Mouse (Mus musculus) stomach, embryonic 16.5 days (tissue): ENCODE results near the gene Glrp1. TPM values are rescaled to one million over a fixed set of nuclear protein-coding genes. Genes with fewer than 3 reads are reported as not detected.
A peak's percentile ranks its signal among the peaks of the same experiment; 100 is the strongest.

ENCODE experiments used
- ATAC-seq: fragments of 200-750 bp; cut with Nextera tagmentation; 2 replicates; pipeline ENCODE4 v1.8.0; 2017; ENCODE audit warnings: moderate number of reproducible peaks, moderate TSS enrichment; ENCODE audit not compliant: insufficient read depth, low FRiP score
- H3K27ac ChIP-seq: fragments of 300-500 bp; sonication (generic); 2 replicates; pipeline ENCODE4 v1.5.1; 2014; ENCODE audit warnings: low read length
- H3K27me3 ChIP-seq: fragments of 300-500 bp; sonication (generic); 2 replicates; pipeline ENCODE4 v1.6.1; 2014; ENCODE audit warnings: low read length, control low read depth, mixed read lengths; ENCODE audit not compliant: control insufficient read depth, insufficient read depth
- H3K36me3 ChIP-seq: fragments of 300-500 bp; sonication (generic); 2 replicates; pipeline ENCODE4 v1.6.1; 2014; ENCODE audit warnings: low read length; ENCODE audit not compliant: control insufficient read depth, insufficient read depth
- H3K4me1 ChIP-seq: fragments of 300-500 bp; sonication (generic); 2 replicates; pipeline ENCODE4 v1.6.1; 2014; ENCODE audit warnings: low read length, control low read depth, mixed read lengths; ENCODE audit not compliant: control insufficient read depth, insufficient read depth
- H3K4me2 ChIP-seq: fragments of 300-500 bp; sonication (generic); 2 replicates; pipeline ENCODE4 v1.6.1; 2014; ENCODE audit warnings: low read depth, low read length, mixed read lengths
- H3K4me3 ChIP-seq: fragments of 300-500 bp; sonication (generic); replicated peaks from 2 replicates; pipeline ENCODE4 v1.5.1; 2014; ENCODE audit warnings: mild to moderate bottlenecking, low read length
- H3K9ac ChIP-seq: fragments of 300-500 bp; sonication (generic); 2 replicates; pipeline ENCODE4 v1.6.1; 2014; ENCODE audit warnings: low read length
- H3K9me3 ChIP-seq: fragments of 300-500 bp; sonication (generic); replicated peaks from 2 replicates; pipeline ENCODE4 v1.6.1; 2016; ENCODE audit warnings: low read length, control low read depth; ENCODE audit not compliant: control insufficient read depth
- WGBS: fragments of 180-500 bp; shearing (Covaris S2); extraction: QIAGEN DNeasy Blood & Tissue Kit; methylation state at CpG from one replicate; pipeline ENCODE4 v1.1.7; 2014; 5-methylcytosine and 5-hydroxymethylcytosine counted together
- polyA plus RNA-seq: library from polyadenylated mRNA; unstranded; fragments of >200 nt; fragmentation: Nextera tagmentation; extraction: Ambion mirVana; gene quantifications from 2 replicates; pipeline ENCODE4 v1.2.1, GENCODE M21; 2015

Gene Glrp1
- 0.09 TPM in 1 of 2 replicates, not detected in the other for polyA plus RNA-seq

DNA sequence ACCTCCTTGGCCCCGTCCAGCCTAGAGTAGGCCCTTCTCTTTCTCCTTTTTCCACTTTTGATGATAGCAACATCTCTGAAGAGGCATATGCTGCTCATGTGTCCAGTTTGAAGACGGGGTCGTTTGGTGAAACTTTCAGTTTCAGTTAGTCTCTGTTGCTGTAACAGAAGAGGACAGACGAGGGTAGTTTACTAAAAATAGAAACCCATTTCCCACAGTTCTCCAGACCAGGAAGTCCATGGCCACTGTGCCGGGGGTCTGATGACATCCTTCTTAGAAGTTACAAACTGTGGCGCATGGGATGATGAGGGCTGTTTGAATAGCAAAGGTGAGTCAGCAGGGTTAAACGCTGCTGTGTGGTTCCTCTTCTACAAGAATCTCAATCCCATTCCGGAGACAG lies at the start of gene Glrp1:
Gene Glrp1 (minus strand): TSS at position 278 of the 400 bp plus-strand sequence.
- ATAC-seq, result no peak
- WGBS, result 65% methylated on average over 8 of the region's 8 CpGs

DNA sequence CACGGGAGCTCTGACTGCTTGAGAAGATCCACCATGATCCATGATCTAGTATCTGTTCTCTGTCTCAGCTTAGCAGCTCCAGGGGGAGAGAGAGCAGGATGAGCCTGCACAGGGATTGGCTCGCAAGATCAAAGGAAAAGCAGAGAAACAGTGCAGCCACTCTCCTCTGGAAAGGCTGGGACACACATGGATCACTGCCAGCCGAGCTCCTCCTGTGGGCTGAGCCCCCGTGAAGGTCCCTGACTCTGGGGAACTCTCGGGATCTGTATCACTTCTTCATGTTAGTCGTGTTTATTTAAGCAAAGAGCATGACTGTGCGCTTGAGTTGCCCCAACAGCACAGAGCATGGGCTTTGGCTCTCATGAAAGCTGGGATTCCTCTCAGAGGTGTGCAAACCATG lies 49.4 kb upstream of the Glrp1 start:
- Histone ChIP-seq H3K4me1 (peaks cover 7% of the 10 kb centered on the region; the same call in 1 of the 2 replicates), H3K4me2 (peak overlapping the region; percentile 28; the same call in 1 of the 2 replicates), H3K4me3 (0 out of 2 replicates have a peak overlapping the region, but pooled peaks have one; percentile 10), H3K36me3 (no peaks in the 10 kb centered on the region), H3K27ac (peak overlapping the region; percentile 28), H3K9ac (peak overlapping the region; percentile 6; the same call in 1 of the 2 replicates), H3K9me3 (0 out of 2 replicates have a peak, but pooled peaks cover 5% of the 10 kb centered on the region), H3K27me3 (no peaks in the 10 kb centered on the region)
- ATAC-seq, result peak; percentile 80; the same call in 1 of the 2 replicates
- WGBS, result 10% methylated on average over 7 of the region's 7 CpGs

More for the DNA sequence above, at the start of gene Glrp1:
- Histone ChIP-seq H3K4me1 (peaks cover 25% of the 10 kb centered on the region), H3K4me2 (no peak within 1 kb of the TSS), H3K36me3 (no peaks in the 10 kb centered on the region), H3K9me3 (no peaks in the 10 kb centered on the region), H3K27ac (no peak within 1 kb of the TSS), H3K4me3 (no peak within 1 kb of the TSS), H3K9ac (no peak within 1 kb of the TSS), H3K27me3 (no peaks in the 10 kb centered on the region)

DNA sequence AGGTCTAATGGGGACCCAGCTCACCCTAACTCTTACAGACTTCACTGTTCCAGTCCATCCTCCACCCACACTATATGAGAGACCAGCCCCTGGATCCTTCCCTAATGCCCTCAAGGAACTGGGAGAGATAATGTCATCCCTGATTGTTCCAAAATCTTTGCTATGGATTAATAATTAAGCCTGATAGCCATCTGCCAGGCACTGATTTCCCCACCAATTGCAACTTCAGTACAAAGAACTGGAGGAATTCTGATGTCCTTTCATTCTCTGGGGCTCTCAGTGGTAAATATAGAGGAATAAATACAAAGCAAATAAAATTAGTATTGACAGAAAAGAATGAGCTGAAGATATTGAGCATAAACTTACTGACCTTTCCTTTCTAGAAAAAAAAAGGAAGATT lies 48.9 kb upstream of the Glrp1 start:
- Histone ChIP-seq H3K27me3 (no peaks in the 10 kb centered on the region), H3K27ac (no peak overlapping the region), H3K36me3 (no peaks in the 10 kb centered on the region), H3K9ac (no peak overlapping the region), H3K9me3 (0 out of 2 replicates have a peak, but pooled peaks cover 5% of the 10 kb centered on the region), H3K4me3 (no peak overlapping the region), H3K4me1 (peaks cover 7% of the 10 kb centered on the region; the same call in 1 of the 2 replicates), H3K4me2 (peak overlapping the region; percentile 28; the same call in 1 of the 2 replicates)
- ATAC-seq, result no peak

DNA sequence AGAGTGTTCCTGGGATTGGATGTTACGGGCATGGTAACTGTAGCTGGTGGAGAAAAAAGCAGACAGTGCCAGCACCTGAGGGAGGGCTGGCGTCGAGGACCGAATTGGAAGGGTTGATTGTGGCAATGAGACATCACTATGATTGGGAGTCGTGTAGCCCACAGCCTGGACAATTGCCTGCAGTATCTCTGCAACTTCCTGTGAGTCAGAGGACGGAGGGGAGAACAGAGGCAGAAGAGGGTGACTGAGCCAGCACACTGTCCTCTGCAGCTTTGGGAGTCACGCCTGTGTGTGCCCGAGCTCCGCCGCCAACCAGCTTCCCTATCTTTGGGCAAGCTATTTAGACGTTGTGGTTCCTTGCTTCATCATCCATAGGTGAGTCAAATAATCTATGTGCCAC lies 46.5 kb upstream of the Glrp1 start:
- Histone ChIP-seq H3K9me3 (0 out of 2 replicates have a peak, but pooled peaks cover 5% of the 10 kb centered on the region), H3K4me1 (peaks cover 7% of the 10 kb centered on the region; the same call in 1 of the 2 replicates), H3K27me3 (no peaks in the 10 kb centered on the region), H3K27ac (no peak overlapping the region), H3K9ac (no peak overlapping the region), H3K4me2 (no peak overlapping the region), H3K36me3 (no peaks in the 10 kb centered on the region), H3K4me3 (no peak overlapping the region)
- WGBS, result 88% methylated on average over 11 of the region's 11 CpGs
- ATAC-seq, result no peak

DNA sequence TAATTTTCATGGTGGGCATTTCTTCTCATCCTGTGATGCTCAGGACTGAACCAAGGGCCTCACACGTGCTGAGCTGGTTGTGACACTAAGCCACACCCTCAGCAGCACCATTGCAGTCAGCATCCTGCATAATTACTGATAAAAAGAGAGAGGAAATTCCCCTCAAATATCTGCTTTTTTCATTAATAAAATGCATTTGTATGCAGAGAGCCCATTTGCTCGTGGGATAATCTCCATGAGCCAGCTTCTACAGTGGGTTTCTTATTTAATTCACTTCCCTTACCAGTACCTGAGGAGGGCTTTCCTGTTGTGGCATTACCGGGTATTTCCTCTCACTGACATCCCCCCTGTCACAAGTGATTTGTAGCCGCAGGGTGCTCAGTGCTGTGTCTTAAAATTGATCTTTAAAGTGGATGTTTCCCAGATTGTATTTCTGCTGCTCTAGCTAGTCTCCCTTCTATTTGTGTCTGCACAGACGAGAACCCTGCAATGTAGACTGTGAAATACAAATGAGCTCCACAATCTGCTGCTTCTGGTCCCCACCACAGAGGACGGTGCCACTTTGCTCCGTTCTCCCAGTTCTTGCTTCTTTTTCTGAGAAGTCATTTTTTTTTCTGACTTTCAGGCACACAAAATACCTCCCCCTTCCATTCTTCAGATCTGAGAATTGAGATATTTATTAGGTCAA lies 43.8 kb upstream of the Glrp1 start:
- ATAC-seq, result no peak
- Histone ChIP-seq H3K27me3 (no peaks in the 10 kb centered on the region), H3K27ac (no peak overlapping the region), H3K4me3 (no peak overlapping the region), H3K4me1 (no peaks in the 10 kb centered on the region), H3K9ac (no peak overlapping the region), H3K36me3 (no peaks in the 10 kb centered on the region), H3K9me3 (0 out of 2 replicates have a peak, but pooled peaks cover 5% of the 10 kb centered on the region), H3K4me2 (no peak overlapping the region)
- 34% methylated on average over 7 of the region's 7 CpGs for WGBS

DNA sequence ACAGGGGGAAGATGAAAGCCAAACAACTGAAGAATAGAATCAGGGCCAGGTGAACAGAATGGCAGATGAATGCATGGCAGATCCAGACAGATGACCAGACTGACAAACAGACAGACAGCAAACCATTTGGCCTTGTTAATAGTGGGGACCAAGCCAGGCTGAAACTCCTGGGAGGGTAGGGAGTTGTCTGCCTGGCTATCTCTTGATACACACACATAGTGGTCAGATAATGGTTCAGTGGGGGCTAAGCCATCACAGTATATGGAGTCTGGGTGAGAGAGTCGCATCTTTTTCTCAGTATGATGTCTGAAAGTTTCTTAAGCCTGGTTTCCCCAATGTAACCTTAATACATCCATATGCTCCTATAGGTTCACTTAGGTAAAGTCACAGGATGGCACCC lies 39.4 kb upstream of the Glrp1 start:
- WGBS, result 97% methylated on average over 1 of the region's 1 CpGs
- H3K36me3 ChIP-seq, result no peaks in the 10 kb centered on the region
- H3K4me1 ChIP-seq, result no peaks in the 10 kb centered on the region
- no peaks in the 10 kb centered on the region for H3K27me3 ChIP-seq
- ATAC-seq, result no peak
- H3K27ac ChIP-seq, result no peak overlapping the region
- no peak overlapping the region for H3K4me2 ChIP-seq
- H3K9ac ChIP-seq, result no peak overlapping the region
- H3K4me3 ChIP-seq, result no peak overlapping the region
- H3K9me3 ChIP-seq, result no peaks in the 10 kb centered on the region

DNA sequence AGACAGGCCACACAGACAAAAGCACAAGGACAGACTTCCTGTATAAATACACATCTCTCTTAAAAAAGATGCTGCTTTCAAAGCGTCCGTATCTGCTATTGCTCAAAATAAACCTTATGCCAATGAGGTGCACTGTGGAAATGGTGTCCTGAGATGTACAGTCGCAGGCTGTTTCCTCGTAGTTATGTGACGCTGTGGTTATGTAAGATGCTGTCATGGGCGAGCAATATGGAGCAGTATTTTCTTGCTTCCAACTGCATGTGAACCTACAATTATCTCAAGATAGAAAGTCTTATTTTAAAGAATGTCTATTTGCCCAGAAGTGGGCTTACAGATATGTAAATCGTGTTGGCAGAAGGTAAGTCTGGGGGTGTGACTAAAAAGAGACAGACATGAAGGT lies 37.3 kb upstream of the Glrp1 start:
- no peaks in the 10 kb centered on the region for H3K36me3 ChIP-seq
- H3K4me3 ChIP-seq, result no peak overlapping the region
- H3K27ac ChIP-seq, result no peak overlapping the region
- no peaks in the 10 kb centered on the region for H3K27me3 ChIP-seq
- H3K9me3 ChIP-seq, result no peaks in the 10 kb centered on the region
- WGBS, result 80% methylated on average over 7 of the region's 7 CpGs
- no peaks in the 10 kb centered on the region for H3K4me1 ChIP-seq
- no peak for ATAC-seq
- no peak overlapping the region for H3K4me2 ChIP-seq
- no peak overlapping the region for H3K9ac ChIP-seq

DNA sequence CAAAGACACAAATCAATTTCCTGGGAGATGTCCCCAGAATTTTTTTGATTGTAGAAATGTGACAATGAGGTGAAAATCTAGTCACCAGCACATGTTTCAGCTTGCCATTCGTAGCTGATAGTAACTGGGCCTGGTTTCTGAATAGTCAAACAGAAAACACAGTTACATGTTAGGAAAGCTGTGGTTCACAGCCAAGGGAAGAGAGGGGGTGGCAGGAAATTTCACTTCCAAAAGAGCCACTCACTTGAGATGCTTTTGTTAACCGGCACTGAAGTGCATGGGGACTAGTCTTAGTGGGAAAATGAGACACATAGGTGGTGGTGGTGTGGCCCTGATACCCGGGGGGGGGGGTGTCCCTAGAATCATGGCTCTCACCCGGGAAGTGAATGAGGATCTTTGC lies 33.7 kb upstream of the Glrp1 start:
- H3K27me3 ChIP-seq, result no peaks in the 10 kb centered on the region

DNA sequence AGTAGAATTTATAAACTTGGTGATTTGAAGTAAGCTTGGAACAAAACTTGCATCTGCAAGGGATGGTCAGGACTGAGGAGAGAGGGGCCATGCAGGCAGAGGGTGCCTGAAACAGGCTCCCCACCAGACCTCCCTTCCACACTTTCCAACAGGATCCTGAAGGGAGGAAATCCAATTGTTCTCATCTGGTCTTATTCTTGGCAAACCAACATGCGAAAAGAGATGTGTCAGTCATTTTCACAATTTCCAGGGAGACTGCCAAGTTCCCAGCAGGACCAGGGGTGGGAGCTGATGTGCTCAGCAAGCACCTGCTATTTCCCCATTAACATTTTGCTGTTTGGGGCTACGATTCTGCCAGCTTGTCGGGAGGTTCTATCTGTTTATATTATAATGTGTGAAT lies 30.0 kb upstream of the Glrp1 start:
- no peak overlapping the region for H3K9ac ChIP-seq
- no peaks in the 10 kb centered on the region for H3K36me3 ChIP-seq
- no peak overlapping the region for H3K4me3 ChIP-seq
- H3K4me2 ChIP-seq, result no peak overlapping the region
- WGBS, result 62% methylated on average over 3 of the region's 3 CpGs
- no peak overlapping the region for H3K27ac ChIP-seq
- no peaks in the 10 kb centered on the region for H3K27me3 ChIP-seq
- no peak for ATAC-seq
- H3K4me1 ChIP-seq, result no peaks in the 10 kb centered on the region
- no peaks in the 10 kb centered on the region for H3K9me3 ChIP-seq

More for the DNA sequence above, 33.7 kb upstream of the Glrp1 start:
- Histone ChIP-seq H3K4me1 (no peaks in the 10 kb centered on the region), H3K9me3 (no peaks in the 10 kb centered on the region), H3K4me3 (no peak overlapping the region), H3K4me2 (no peak overlapping the region), H3K9ac (no peak overlapping the region), H3K36me3 (no peaks in the 10 kb centered on the region), H3K27ac (peak overlapping the region; percentile 61; the same call in 1 of the 2 replicates)
- no peak for ATAC-seq
- 68% methylated on average over 4 of the region's 4 CpGs for WGBS
